Mouse (Mus musculus) heart, embryonic 13.5 days (tissue): ENCODE measurements around the gene Ndc1. TPM values are rescaled to one million over a fixed set of nuclear protein-coding genes. Genes with fewer than 3 reads are reported as not detected.

Experiments
- ATAC-seq: fragments of 200-750 bp; cut with Nextera tagmentation; 2 replicates; pipeline ENCODE4 v1.8.0; 2017; ENCODE audit warnings: moderate TSS enrichment; ENCODE audit not compliant: insufficient number of reproducible peaks, low FRiP score, low TSS enrichment; ENCODE audit errors: extremely low read depth
- H3K27ac ChIP-seq: fragments of 300-500 bp; sonication (generic); replicated peaks from 2 replicates; pipeline ENCODE4 v1.5.1; 2015; ENCODE audit warnings: moderate library complexity, mild to moderate bottlenecking, inconsistent platforms
- H3K27me3 ChIP-seq: fragments of 300-500 bp; sonication (generic); replicated peaks from 2 replicates; pipeline ENCODE4 v1.6.1; 2015; ENCODE audit warnings: mild to moderate bottlenecking, inconsistent platforms
- H3K36me3 ChIP-seq: fragments of 300-500 bp; sonication (generic); 2 replicates; pipeline ENCODE4 v1.6.1; 2015; ENCODE audit warnings: mild to moderate bottlenecking, inconsistent platforms
- H3K4me1 ChIP-seq: fragments of 300-500 bp; sonication (generic); 2 replicates; pipeline ENCODE4 v1.6.1; 2015; ENCODE audit warnings: inconsistent platforms
- H3K4me2 ChIP-seq: fragments of 300-500 bp; sonication (generic); 2 replicates; pipeline ENCODE4 v1.6.1; 2015; ENCODE audit warnings: inconsistent platforms, mild to moderate bottlenecking, moderate library complexity
- H3K4me3 ChIP-seq: fragments of 300-500 bp; sonication (generic); 2 replicates; pipeline ENCODE4 v1.5.1; 2015; ENCODE audit warnings: moderate library complexity, mild to moderate bottlenecking, inconsistent platforms
- H3K9ac ChIP-seq: fragments of 300-500 bp; sonication (generic); 2 replicates; pipeline ENCODE4 v1.6.1; 2015; ENCODE audit warnings: inconsistent platforms, mild to moderate bottlenecking, moderate library complexity
- H3K9me3 ChIP-seq: fragments of 300-500 bp; sonication (generic); 2 replicates; pipeline ENCODE4 v1.6.1; 2016; ENCODE audit warnings: inconsistent platforms
- WGBS: fragments of 180-500 bp; shearing (Covaris S2); methylation state at CpG from one replicate; pipeline ENCODE4 v1.1.7; 2015; ENCODE audit warnings: mixed read lengths; 5-methylcytosine and 5-hydroxymethylcytosine counted together
- polyA plus RNA-seq: library from polyadenylated mRNA; unstranded; fragments of >200 nt; fragmentation: Nextera tagmentation; extraction: Ambion mirVana; gene quantifications from 2 replicates; pipeline ENCODE4 v1.2.1, GENCODE M21; 2015

The Ndc1 gene
- polyA plus RNA-seq, 1 experiment from 2014 or later = 24.8 TPM

- H3K9me3 ChIP-seq = peaks cover 3% of the 10 kb centered on the region; the same call in 1 of the 2 replicates
- no peak for ATAC-seq
- H3K27ac ChIP-seq = no peak overlapping the region
- H3K27me3 ChIP-seq = peaks cover 99% of the 10 kb centered on the region
- H3K9ac ChIP-seq = no peak overlapping the region
- H3K4me3 ChIP-seq = no peak overlapping the region
- no peaks in the 10 kb centered on the region for H3K36me3 ChIP-seq
- 0 out of 2 replicates have a peak, but pooled peaks cover 5% of the 10 kb centered on the region for H3K4me1 ChIP-seq
- WGBS = 70% methylated on average over 11 of the region's 11 CpGs
- no peak overlapping the region for H3K4me2 ChIP-seq
Measured at GRCm38 (mm10) chr4:107442288-107442687, 74.7 kb downstream of the Ndc1 start.

GRCm38 (mm10) chr4:107442891-107443483 lies 75.4 kb downstream of the Ndc1 start:
- WGBS = 64% methylated on average over 16 of the region's 16 CpGs
- no peak overlapping the region for H3K27ac ChIP-seq
- H3K4me3 ChIP-seq = no peak overlapping the region
- ATAC-seq = no peak
- H3K36me3 ChIP-seq = no peaks in the 10 kb centered on the region
- H3K9me3 ChIP-seq = peaks cover 3% of the 10 kb centered on the region; the same call in 1 of the 2 replicates
- 0 out of 2 replicates have a peak, but pooled peaks cover 5% of the 10 kb centered on the region for H3K4me1 ChIP-seq
- no peak overlapping the region for H3K9ac ChIP-seq
- no peak overlapping the region for H3K4me2 ChIP-seq
- H3K27me3 ChIP-seq = peaks cover 96% of the 10 kb centered on the region

- Histone ChIP-seq H3K4me1 (0 out of 2 replicates have a peak, but pooled peaks cover 5% of the 10 kb centered on the region), H3K9ac (no peak overlapping the region), H3K9me3 (peaks cover 3% of the 10 kb centered on the region; the same call in 1 of the 2 replicates), H3K4me2 (no peak overlapping the region), H3K36me3 (no peaks in the 10 kb centered on the region), H3K27me3 (peaks cover 96% of the 10 kb centered on the region), H3K27ac (no peak overlapping the region), H3K4me3 (no peak overlapping the region)
- WGBS = 66% methylated on average over 11 of the region's 11 CpGs
- ATAC-seq = no peak
Measured at GRCm38 (mm10) chr4:107443621-107444020, 76.0 kb downstream of the Ndc1 start.

GRCm38 (mm10) chr4:107448481-107448880 lies 80.9 kb downstream of the Ndc1 start:
- Histone ChIP-seq H3K9ac (no peak overlapping the region), H3K4me2 (no peak overlapping the region), H3K4me3 (no peak overlapping the region), H3K27me3 (peaks cover 85% of the 10 kb centered on the region), H3K36me3 (no peaks in the 10 kb centered on the region), H3K27ac (no peak overlapping the region), H3K4me1 (no peaks in the 10 kb centered on the region), H3K9me3 (peaks cover 3% of the 10 kb centered on the region; the same call in 1 of the 2 replicates)
- WGBS = 83% methylated on average over 6 of the region's 6 CpGs
- ATAC-seq = no peak

- Histone ChIP-seq H3K9ac (no peak overlapping the region), H3K9me3 (peaks cover 3% of the 10 kb centered on the region; the same call in 1 of the 2 replicates), H3K27me3 (peaks cover 74% of the 10 kb centered on the region), H3K27ac (no peak overlapping the region), H3K4me1 (no peaks in the 10 kb centered on the region), H3K36me3 (no peaks in the 10 kb centered on the region), H3K4me2 (no peak overlapping the region), H3K4me3 (no peak overlapping the region)
- ATAC-seq = no peak
- 69% methylated on average over 13 of the region's 13 CpGs for WGBS
Measured at GRCm38 (mm10) chr4:107449519-107449918, 81.9 kb downstream of the Ndc1 start.

- no peak for ATAC-seq
- no peaks in the 10 kb centered on the region for H3K9me3 ChIP-seq
- peaks cover 58% of the 10 kb centered on the region for H3K27me3 ChIP-seq
- H3K9ac ChIP-seq = no peak overlapping the region
- no peak overlapping the region for H3K4me2 ChIP-seq
- H3K4me1 ChIP-seq = 0 out of 2 replicates have a peak, but pooled peaks cover under 1% of the 10 kb centered on the region
- H3K4me3 ChIP-seq = no peak overlapping the region
- 68% methylated on average over 18 of the region's 18 CpGs for WGBS
- H3K27ac ChIP-seq = no peak overlapping the region
- H3K36me3 ChIP-seq = no peaks in the 10 kb centered on the region
Measured at GRCm38 (mm10) chr4:107452266-107453015, 84.9 kb downstream of the Ndc1 start.

GRCm38 (mm10) chr4:107453141-107453984 lies 85.8 kb downstream of the Ndc1 start:
- Histone ChIP-seq H3K9me3 (no peaks in the 10 kb centered on the region), H3K4me2 (no peak overlapping the region), H3K27ac (no peak overlapping the region), H3K36me3 (no peaks in the 10 kb centered on the region), H3K4me3 (no peak overlapping the region), H3K4me1 (0 out of 2 replicates have a peak, but pooled peaks cover 5% of the 10 kb centered on the region), H3K27me3 (peaks cover 52% of the 10 kb centered on the region), H3K9ac (no peak overlapping the region)
- WGBS = 54% methylated on average over 16 of the region's 16 CpGs
- ATAC-seq = no peak

GRCm38 (mm10) chr4:107457602-107458001 lies 90.0 kb downstream of the Ndc1 start:
- 47% methylated on average over 12 of the region's 12 CpGs for WGBS
- ATAC-seq = no peak
- Histone ChIP-seq H3K36me3 (no peaks in the 10 kb centered on the region), H3K4me2 (peak overlapping the region; percentile 16; the same call in 1 of the 2 replicates), H3K27me3 (peaks cover 35% of the 10 kb centered on the region), H3K4me1 (peaks cover 5% of the 10 kb centered on the region; the same call in 1 of the 2 replicates), H3K27ac (no peak overlapping the region), H3K9ac (no peak overlapping the region), H3K4me3 (no peak overlapping the region), H3K9me3 (no peaks in the 10 kb centered on the region)

- Histone ChIP-seq H3K4me1 (peaks cover 5% of the 10 kb centered on the region; the same call in 1 of the 2 replicates), H3K4me2 (peak overlapping the region; percentile 1; the same call in 1 of the 2 replicates), H3K9ac (no peak overlapping the region), H3K4me3 (no peak overlapping the region), H3K27me3 (peaks cover 34% of the 10 kb centered on the region), H3K36me3 (no peaks in the 10 kb centered on the region), H3K9me3 (no peaks in the 10 kb centered on the region), H3K27ac (no peak overlapping the region)
- peak; percentile 57; the same call in 1 of the 2 replicates for ATAC-seq
- WGBS = 50% methylated on average over 17 of the region's 17 CpGs
Measured at GRCm38 (mm10) chr4:107458907-107459306, 91.3 kb downstream of the Ndc1 start.

- Histone ChIP-seq H3K4me2 (peak overlapping the region; percentile 1; the same call in 1 of the 2 replicates), H3K4me1 (peaks cover 5% of the 10 kb centered on the region; the same call in 1 of the 2 replicates), H3K27me3 (peaks cover 40% of the 10 kb centered on the region), H3K36me3 (no peaks in the 10 kb centered on the region), H3K9me3 (no peaks in the 10 kb centered on the region), H3K27ac (no peak overlapping the region), H3K4me3 (no peak overlapping the region), H3K9ac (no peak overlapping the region)
- no peak for ATAC-seq
- 80% methylated on average over 2 of the region's 2 CpGs for WGBS
Measured at GRCm38 (mm10) chr4:107459461-107459860, 91.9 kb downstream of the Ndc1 start.

- H3K27me3 ChIP-seq = peaks cover 50% of the 10 kb centered on the region
- H3K4me3 ChIP-seq = no peak overlapping the region
- no peaks in the 10 kb centered on the region for H3K36me3 ChIP-seq
- peaks cover 5% of the 10 kb centered on the region; the same call in 1 of the 2 replicates for H3K4me1 ChIP-seq
- H3K4me2 ChIP-seq = no peak overlapping the region
- H3K9ac ChIP-seq = no peak overlapping the region
- ATAC-seq = no peak
- H3K9me3 ChIP-seq = no peaks in the 10 kb centered on the region
- 86% methylated on average over 11 of the region's 11 CpGs for WGBS
- no peak overlapping the region for H3K27ac ChIP-seq
Measured at GRCm38 (mm10) chr4:107460468-107460867, 92.9 kb downstream of the Ndc1 start.
